Mouse (Mus musculus): Measurements from ENCODE around the gene Phlpp2. TPM values are rescaled to one million over a fixed set of nuclear protein-coding genes. Genes with fewer than 3 reads are reported as not detected.

Gene Phlpp2
- polyA plus RNA-seq (2015; fragmentation: Nextera tagmentation; extraction: Ambion mirVana): 1.3 and 2.0 TPM in 2 replicates

GRCm38 (mm10) chr8:109868003-109868679, at the start of gene Phlpp2:
Gene Phlpp2 (plus strand): TSS chr8:109868542.

GRCm38 (mm10) chr8:109961693-109962367, 93.5 kb downstream of the Phlpp2 start, which contains the start of gene Marveld3:
Gene Marveld3 (minus strand): TSS chr8:109962203.

GRCm38 (mm10) chr8:109990224-109990623, 121.9 kb downstream of the Phlpp2 start, which contains the start of gene Tat:
Gene Tat (plus strand): TSS chr8:109990437.

Other genes with a start within 250 kb of the Phlpp2 start
- 73.8 and 96.9 TPM in 2 replicates for gene Ist1, start 175.3 kb upstream of the Phlpp2 start, polyA plus RNA-seq (2015; fragmentation: Nextera tagmentation; extraction: Ambion mirVana)
- 13.9 and 16.6 TPM in 2 replicates for gene Zfp821, start 163.0 kb upstream of the Phlpp2 start, polyA plus RNA-seq (2015; fragmentation: Nextera tagmentation; extraction: Ambion mirVana)
- 2.3 and 3.5 TPM in 2 replicates for gene Atxn1l, start 130.8 kb upstream of the Phlpp2 start, polyA plus RNA-seq (2015; fragmentation: Nextera tagmentation; extraction: Ambion mirVana)
- 18.9 and 25.3 TPM in 2 replicates for gene Ap1g1, start 90.0 kb upstream of the Phlpp2 start, polyA plus RNA-seq (2015; fragmentation: Nextera tagmentation; extraction: Ambion mirVana)
- 0.76 and 0.77 TPM in 2 replicates for gene Marveld3, start 93.7 kb downstream of the Phlpp2 start, polyA plus RNA-seq (2015; fragmentation: Nextera tagmentation; extraction: Ambion mirVana)
- gene Tat, start 121.9 kb downstream of the Phlpp2 start, polyA plus RNA-seq (2015; fragmentation: Nextera tagmentation; extraction: Ambion mirVana): 2.7 and 3.5 TPM in 2 replicates
- 2.6 and 3.2 TPM in 2 replicates for gene Chst4, start 171.2 kb downstream of the Phlpp2 start, polyA plus RNA-seq (2015; fragmentation: Nextera tagmentation; extraction: Ambion mirVana)
- 3.8 and 5.4 TPM in 2 replicates for gene Zfp612, start 211.2 kb downstream of the Phlpp2 start, polyA plus RNA-seq (2015; fragmentation: Nextera tagmentation; extraction: Ambion mirVana)
- gene Gm21964, start 232.7 kb downstream of the Phlpp2 start, polyA plus RNA-seq (2015; fragmentation: Nextera tagmentation; extraction: Ambion mirVana): not detected in 2 replicates
- gene Gm17720, start 234.2 kb downstream of the Phlpp2 start, polyA plus RNA-seq (2015; fragmentation: Nextera tagmentation; extraction: Ambion mirVana): not detected in 2 replicates